Mouse (Mus musculus) liver, embryonic 14.5 days (tissue): Measurements from ENCODE around the gene Bahd1. TPM values are rescaled to one million over a fixed set of nuclear protein-coding genes. Genes with fewer than 3 reads are reported as not detected.

ENCODE experiments used
- ATAC-seq: fragments of 200-750 bp; cut with Nextera tagmentation; 2 replicates; pipeline ENCODE4 v1.8.0; 2017; ENCODE audit warnings: moderate number of reproducible peaks, mild to moderate bottlenecking, moderate library complexity; ENCODE audit not compliant: insufficient read depth
- DNase-seq, 3 experiments: peaks; one replicate each; pipeline ENCODE4 v3.0.0-alpha.2; 2012 to 2013; ENCODE audit warnings: low read depth in 3 of 3, low spot score in 3 of 3
- H3K27ac ChIP-seq: fragments of 300-500 bp; sonication (generic); 2 replicates; pipeline ENCODE4 v1.5.1; 2014; ENCODE audit warnings: moderate library complexity, mild to moderate bottlenecking, control low read depth, inconsistent platforms
- H3K27me3 ChIP-seq: fragments of 300-500 bp; sonication (generic); 2 replicates; pipeline ENCODE4 v1.6.1; 2014; ENCODE audit warnings: mild to moderate bottlenecking, low read length, moderate library complexity; ENCODE audit not compliant: control insufficient read depth, insufficient read depth
- H3K36me3 ChIP-seq: fragments of 300-500 bp; sonication (generic); replicated peaks from 2 replicates; pipeline ENCODE4 v1.6.1; 2014; ENCODE audit warnings: low read depth; ENCODE audit not compliant: control insufficient read depth, insufficient read depth
- H3K4me1 ChIP-seq, 2 experiments: fragments of 200-500 bp in 1 of 2; fragments of 300-500 bp in 1 of 2; sonication (generic) in 1 of 2; replicated peaks; 2 replicates each; pipeline ENCODE4 v1.6.1; 2012 to 2014; ENCODE audit warnings: antibody characterized with exemption in 1 of 2, inconsistent platforms in 1 of 2, low read length in 1 of 2; ENCODE audit not compliant: control insufficient read depth in 2 of 2, insufficient read depth in 2 of 2
- H3K4me2 ChIP-seq: fragments of 300-500 bp; sonication (generic); 2 replicates; pipeline ENCODE4 v1.6.1; 2014; ENCODE audit warnings: low read depth, mild to moderate bottlenecking, control low read depth, moderate library complexity
- H3K4me3 ChIP-seq, 2 experiments: fragments of 200-500 bp in 1 of 2; fragments of 300-500 bp in 1 of 2; sonication (generic) in 1 of 2; 2 replicates each; pipeline ENCODE4 v1.5.1; 2012 to 2014; ENCODE audit warnings: low read depth in 2 of 2, low read length in 2 of 2, mild to moderate bottlenecking in 2 of 2, control low read depth in 1 of 2, inconsistent platforms in 1 of 2, moderate library complexity in 1 of 2; ENCODE audit not compliant: insufficient read depth in 1 of 2
- H3K9ac ChIP-seq: fragments of 300-500 bp; sonication (generic); replicated peaks from 2 replicates; pipeline ENCODE4 v1.6.1; 2014; ENCODE audit warnings: mild to moderate bottlenecking, control low read depth, moderate library complexity
- H3K9me3 ChIP-seq: fragments of 300-500 bp; sonication (generic); 2 replicates; pipeline ENCODE4 v1.6.1; 2016; ENCODE audit warnings: low read length, mixed read lengths; ENCODE audit not compliant: control insufficient read depth
- CTCF ChIP-seq: IDR thresholded peaks from 2 replicates; pipeline ENCODE4 v1.5.1; 2016; ENCODE audit warnings: antibody characterized with exemption, low read depth, control low read depth
- EP300 ChIP-seq: IDR thresholded peaks from 2 replicates; pipeline ENCODE4 v1.6.1; 2016; ENCODE audit warnings: antibody characterized with exemption, low read depth
- WGBS: fragments of 180-500 bp; shearing (Covaris S2); extraction: QIAGEN DNeasy Blood & Tissue Kit; methylation state at CpG from one replicate; pipeline ENCODE4 v1.1.7; 2014; ENCODE audit not compliant: insufficient replicate concordance; 5-methylcytosine and 5-hydroxymethylcytosine counted together
- polyA plus RNA-seq, 2 experiments: library from polyadenylated mRNA; depleted of rRNA in 1 of 2; stranded (reverse) in 1 of 2; unstranded in 1 of 2; fragments of >200 nt; fragmentation: Nextera tagmentation in 1 of 2; extraction: Ambion mirVana in 1 of 2; gene quantifications; 2 replicates each; pipeline versions ENCODE4 v1.2.1 to v1.2.3; 2012 to 2014

Gene Bahd1
- polyA plus RNA-seq, 2 experiments = 0.83 to 4.9 TPM

DNA sequence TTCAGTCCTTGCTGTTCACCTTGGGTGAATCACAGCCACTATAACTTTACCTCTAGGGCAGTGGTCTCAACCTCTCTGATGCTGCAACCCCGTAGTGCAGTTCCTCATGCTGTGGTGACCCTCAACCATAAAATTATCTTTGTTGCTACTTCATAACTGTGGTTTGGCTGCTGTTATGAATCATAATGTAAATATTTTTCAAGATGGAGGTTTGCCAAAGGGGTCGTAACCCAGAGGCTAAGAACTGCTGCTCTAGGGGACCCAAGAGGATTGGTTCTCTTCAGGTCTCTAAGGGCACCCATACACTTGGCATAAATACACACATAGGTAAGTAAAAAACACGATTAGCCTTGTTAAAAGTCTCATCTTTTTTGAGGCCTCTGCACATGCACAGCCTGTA is 29.6 kb upstream of the Bahd1 start:
- H3K27me3 ChIP-seq = no peaks in the 10 kb centered on the region
- H3K9ac ChIP-seq = no peak overlapping the region
- H3K4me1 ChIP-seq = no peaks in the 10 kb centered on the region
- no peak overlapping the region for H3K4me3 ChIP-seq
- no peaks in the 10 kb centered on the region for H3K36me3 ChIP-seq
- H3K27ac ChIP-seq = no peak overlapping the region
- H3K9me3 ChIP-seq = no peaks in the 10 kb centered on the region
- no peak overlapping the region for H3K4me2 ChIP-seq
- 72% methylated on average over 3 of the region's 3 CpGs for WGBS
- no peak for DNase-seq
- TF ChIP-seq EP300 = no peak
- TF ChIP-seq CTCF = no peak
- no peak for ATAC-seq

DNA sequence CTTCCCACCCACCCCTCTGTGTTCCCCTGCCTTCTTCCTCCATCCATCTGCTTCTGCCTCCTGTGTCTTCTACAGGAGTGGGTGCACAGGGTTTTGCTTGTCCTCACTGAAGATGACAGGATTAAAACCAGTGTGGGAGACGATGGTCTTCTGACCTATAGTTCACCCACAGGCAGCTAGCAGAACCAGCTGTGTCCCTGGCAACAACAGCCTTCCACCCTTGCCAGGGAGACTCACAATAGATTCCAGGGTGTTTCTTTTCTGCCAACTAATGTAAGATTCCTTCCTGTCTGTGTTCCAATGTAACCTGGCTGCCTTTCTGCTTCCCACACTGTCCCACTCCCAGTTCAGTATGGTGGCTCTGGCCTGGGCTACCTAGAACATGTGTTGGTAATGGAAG is 29.1 kb upstream of the Bahd1 start:
- ATAC-seq (no peak), DNase-seq (no peak)
- Histone ChIP-seq H3K4me2 (no peak overlapping the region), H3K9ac (no peak overlapping the region), H3K36me3 (no peaks in the 10 kb centered on the region), H3K9me3 (no peaks in the 10 kb centered on the region), H3K27ac (no peak overlapping the region), H3K27me3 (no peaks in the 10 kb centered on the region), H3K4me1 (no peaks in the 10 kb centered on the region), H3K4me3 (no peak overlapping the region)
- WGBS = 67% methylated on average over 1 of the region's 1 CpGs
- no peak for TF ChIP-seq EP300
- no peak for TF ChIP-seq CTCF

DNA sequence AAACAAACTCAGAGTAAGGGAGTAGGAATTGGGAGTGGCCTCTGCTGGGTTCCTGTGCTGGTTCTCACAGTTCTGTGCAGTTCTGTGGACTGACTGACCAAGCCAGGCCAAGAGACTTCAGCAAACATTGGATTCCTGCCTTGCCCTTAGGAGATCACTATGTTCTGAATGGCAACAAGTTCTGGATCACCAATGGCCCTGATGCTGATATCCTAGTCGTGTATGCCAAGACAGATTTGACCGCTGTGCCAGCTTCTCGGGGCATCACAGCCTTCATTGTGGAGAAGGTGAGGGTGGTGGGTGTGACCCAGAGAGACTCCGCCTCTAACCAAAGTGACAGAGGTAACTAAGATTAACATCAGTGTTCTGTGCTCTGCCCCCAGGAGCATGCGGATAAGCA is 27.2 kb upstream of the Bahd1 start:
- H3K27ac ChIP-seq = no peak overlapping the region
- no peaks in the 10 kb centered on the region for H3K27me3 ChIP-seq
- no peak for ATAC-seq
- no peak overlapping the region for H3K4me2 ChIP-seq
- H3K4me3 ChIP-seq = no peak overlapping the region
- WGBS = 72% methylated on average over 5 of the region's 5 CpGs
- H3K4me1 ChIP-seq = no peaks in the 10 kb centered on the region
- DNase-seq = no peak
- H3K36me3 ChIP-seq = no peaks in the 10 kb centered on the region; the same call in 1 of the 2 replicates
- TF ChIP-seq CTCF (no peak), EP300 (no peak)
- H3K9ac ChIP-seq = no peak overlapping the region
- H3K9me3 ChIP-seq = no peaks in the 10 kb centered on the region

DNA sequence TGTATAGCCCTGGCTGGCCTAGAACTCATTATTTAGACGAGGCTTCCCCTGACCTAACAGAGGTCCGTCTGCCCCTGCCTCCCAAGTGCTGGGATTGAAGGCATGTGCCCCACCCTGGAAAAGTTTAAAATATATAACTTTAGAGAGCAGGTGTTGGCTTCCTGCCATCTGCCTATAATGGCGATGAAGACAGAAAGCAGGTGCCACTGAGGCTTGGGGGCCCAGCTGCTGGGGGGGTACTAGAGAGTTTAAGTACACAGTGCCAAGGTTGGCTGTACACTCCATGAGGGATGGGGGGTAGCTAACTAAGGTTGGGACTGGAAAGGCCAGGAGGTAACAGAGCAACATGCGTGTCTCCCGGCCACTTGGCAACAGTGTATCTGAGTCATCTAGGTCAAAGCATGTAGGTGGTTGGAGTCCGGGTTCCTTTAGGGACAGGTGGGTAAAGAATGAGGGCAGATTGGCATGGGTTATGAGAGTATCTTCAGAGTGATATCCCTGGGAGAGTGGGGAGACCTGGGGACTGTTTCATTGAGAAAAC is 26.2 kb upstream of the Bahd1 start:
- no peak for TF ChIP-seq CTCF
- TF ChIP-seq EP300 = no peak
- Histone ChIP-seq H3K4me3 (no peak overlapping the region), H3K9ac (no peak overlapping the region), H3K9me3 (no peaks in the 10 kb centered on the region), H3K27me3 (no peaks in the 10 kb centered on the region), H3K27ac (no peak overlapping the region), H3K4me1 (no peaks in the 10 kb centered on the region), H3K36me3 (no peaks in the 10 kb centered on the region; the same call in 1 of the 2 replicates), H3K4me2 (no peak overlapping the region)
- WGBS = 74% methylated on average over 6 of the region's 6 CpGs
- DNase-seq = no peak
- ATAC-seq = no peak

DNA sequence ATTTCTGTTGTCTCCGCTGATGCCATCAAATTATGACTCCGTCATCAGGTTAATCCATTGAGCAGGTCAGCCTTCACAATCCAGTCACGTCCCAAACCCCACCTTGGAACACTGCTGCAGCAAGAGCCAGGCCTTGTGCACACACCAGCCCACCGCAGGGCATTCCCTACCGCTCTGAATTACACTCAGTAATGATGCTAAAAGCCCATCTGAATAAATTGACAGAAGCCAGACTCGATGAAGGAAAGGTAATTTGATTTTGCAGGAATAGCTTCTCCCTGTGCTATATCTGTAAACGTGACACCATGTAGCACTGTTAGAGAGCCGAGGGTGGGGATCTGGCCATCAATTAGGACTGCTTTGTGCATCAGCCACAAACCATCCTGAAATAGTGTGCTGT is 24.9 kb upstream of the Bahd1 start:
- Histone ChIP-seq H3K4me1 (no peaks in the 10 kb centered on the region), H3K4me2 (no peak overlapping the region), H3K9ac (no peak overlapping the region), H3K36me3 (no peaks in the 10 kb centered on the region; the same call in 1 of the 2 replicates), H3K4me3 (no peak overlapping the region), H3K9me3 (no peaks in the 10 kb centered on the region), H3K27ac (no peak overlapping the region), H3K27me3 (no peaks in the 10 kb centered on the region)
- WGBS = 71% methylated on average over 8 of the region's 8 CpGs
- DNase-seq = no peak
- ATAC-seq = no peak
- TF ChIP-seq CTCF (no peak), EP300 (no peak)
